Mouse (Mus musculus) kidney, adult 2 months (tissue): ENCODE measurements around the gene Ergic1.

Experiments used
- CTCF ChIP-seq: fragments of 200-500 bp; conservative IDR thresholded peaks from 2 replicates; pipeline ENCODE4 v1.5.1; 2011; ENCODE audit warnings: low read depth, mild to moderate bottlenecking, control low read depth, low read length, moderate library complexity, mixed read lengths; ENCODE audit not compliant: insufficient read depth, insufficient read length
- POLR2A ChIP-seq: fragments of 200-500 bp; IDR thresholded peaks from one replicate; pipeline ENCODE4 v1.6.1; 2011; ENCODE audit warnings: low read depth, low read length, control low read depth

GRCm38 (mm10) chr17:26580873-26581401 is 19.6 kb downstream of the Ergic1 start:
- TF ChIP-seq CTCF (no peak), POLR2A (no peak)
